Mouse (Mus musculus): ENCODE results near the gene Chmp2b. TPM values are rescaled to one million over a fixed set of nuclear protein-coding genes. Genes with fewer than 3 reads are reported as not detected.

Chmp2b gene
- polyA plus RNA-seq (2017; shearing (Covaris generic)), result 53.7 TPM

DNA sequence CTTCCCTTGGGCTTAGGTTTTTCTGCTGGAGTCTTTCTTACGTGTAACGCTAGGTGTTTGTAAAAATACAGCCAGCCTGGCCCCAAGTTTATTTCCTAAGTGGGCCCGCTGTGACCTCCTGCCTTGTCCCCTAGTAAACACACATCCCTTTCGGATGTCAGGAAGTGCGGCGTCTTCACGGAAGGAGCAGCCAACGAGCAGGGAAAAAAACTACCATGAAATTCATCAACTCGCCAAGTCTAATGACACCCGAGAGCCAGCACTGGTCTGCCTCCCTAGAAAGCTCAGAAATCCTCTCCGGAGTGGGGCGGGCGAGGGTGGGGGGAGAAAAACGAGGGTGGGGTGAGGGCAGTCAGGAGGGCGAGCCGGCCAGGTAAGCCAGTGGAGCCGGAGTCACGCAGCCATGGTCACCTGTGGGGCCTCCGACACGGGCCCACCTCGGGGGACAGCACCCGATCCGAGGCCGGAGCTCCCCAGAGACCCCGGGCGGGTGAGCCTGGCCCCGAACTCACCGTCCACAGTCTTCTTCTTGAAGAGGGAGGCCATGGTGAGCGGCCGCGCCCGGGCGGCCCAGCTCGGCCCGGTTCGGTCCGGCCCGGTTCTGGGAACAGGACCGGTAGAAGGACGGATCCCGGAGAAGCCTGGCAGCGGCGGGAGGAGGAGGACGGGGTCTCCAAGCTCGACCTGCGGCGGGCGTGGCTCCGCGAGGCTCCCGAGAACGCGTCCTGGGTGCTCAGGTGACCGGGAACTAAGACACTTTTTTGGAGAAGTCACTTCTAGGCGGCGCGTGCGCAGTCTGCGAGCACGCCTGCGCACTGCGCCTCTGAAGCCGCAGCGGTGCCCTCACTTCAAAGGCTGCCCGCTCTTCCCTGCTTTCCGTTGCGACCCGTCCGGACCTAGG is at the start of gene Chmp2b:
Chmp2b (minus strand) TSS at position 764 of the 901 bp plus-strand sequence.

DNA sequence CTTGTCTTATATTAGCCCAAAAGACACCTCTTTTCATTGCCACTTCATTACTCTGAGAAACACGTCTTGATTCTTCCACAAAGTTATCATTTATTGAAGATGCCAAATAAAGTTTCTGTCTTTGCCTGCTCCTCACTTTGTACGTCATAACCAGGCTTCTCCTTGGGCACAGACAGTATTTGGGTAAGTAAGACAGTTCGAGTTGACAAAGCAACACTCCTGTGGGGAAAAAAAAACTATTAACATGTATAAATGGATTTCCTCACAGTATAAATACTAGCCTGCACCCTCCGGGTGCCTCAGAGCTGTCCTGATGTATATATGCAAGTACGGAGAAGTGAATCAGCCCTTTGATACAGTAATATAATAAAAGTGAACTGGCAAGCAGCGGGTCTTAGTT is 42.3 kb downstream of the Chmp2b start, which contains the start of gene Pou1f1:
Pou1f1 (plus strand) TSS at position 301 of the 400 bp plus-strand sequence.

Other genes starting within 250 kb of the Chmp2b start
- gene Pou1f1, start 42.2 kb downstream of the Chmp2b start, polyA plus RNA-seq (2017; shearing (Covaris generic)), result 0.13 TPM

All from inflammation-experienced regulatory T-cells, adult 16 weeks (primary cell).